Mouse (Mus musculus) urinary bladder, postnatal 10 days (tissue): ENCODE data around the gene Exoc3l2.

ENCODE experiments used
- DNase-seq: peaks from one replicate; pipeline ENCODE4 v3.0.0; 2022; ENCODE audit warnings: low spot score

Exoc3l2 gene

DNA sequence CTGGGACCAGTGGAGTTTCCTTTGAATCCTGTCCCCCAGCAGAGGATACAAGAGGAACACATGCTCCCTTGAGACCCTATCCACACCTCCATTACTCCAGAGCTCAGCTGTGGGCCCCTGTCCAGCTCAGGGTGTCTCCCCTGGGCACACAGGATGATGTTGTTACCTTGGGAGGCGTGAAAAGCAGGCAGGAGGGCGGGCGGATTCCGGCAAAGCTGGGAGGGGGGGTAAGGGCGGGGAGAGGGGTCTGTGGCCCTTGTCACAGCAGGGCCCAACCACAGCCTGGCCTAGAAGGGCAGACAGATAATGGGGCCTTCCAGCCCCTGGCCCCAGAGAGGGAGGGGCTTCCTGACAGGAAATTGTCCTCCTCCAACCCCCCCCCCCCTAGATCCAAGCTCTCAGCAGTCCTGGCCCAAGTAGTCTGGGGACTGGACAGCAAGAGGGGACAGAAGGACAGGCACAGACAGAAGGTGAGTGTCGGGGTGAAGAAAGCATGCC lies at the start of gene Exoc3l2:
Gene Exoc3l2, plus strand, starts transcription at position 448 of the 498 bp plus-strand sequence.
- DNase-seq, result no peak

DNA sequence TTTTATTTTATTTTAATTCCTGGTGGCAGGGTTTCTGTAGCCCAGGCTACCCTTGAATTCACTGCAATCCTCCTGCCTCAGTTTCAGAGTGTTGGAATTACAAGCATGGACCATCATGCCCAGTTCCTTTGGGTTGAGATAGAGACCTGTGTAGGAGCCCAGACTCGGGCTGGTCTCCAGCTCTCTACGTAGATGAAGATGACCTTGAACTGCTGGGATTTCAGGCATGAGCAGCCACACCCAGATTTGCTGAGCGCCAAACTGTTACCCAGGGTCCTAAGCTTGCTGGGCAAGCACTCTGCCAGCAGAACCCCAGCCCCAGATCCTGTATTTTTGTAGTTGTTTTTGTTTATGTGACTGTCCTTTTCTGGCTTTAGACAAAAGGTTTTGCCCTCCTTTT lies 49.6 kb upstream of the Exoc3l2 start:
- DNase-seq, result no peak

DNA sequence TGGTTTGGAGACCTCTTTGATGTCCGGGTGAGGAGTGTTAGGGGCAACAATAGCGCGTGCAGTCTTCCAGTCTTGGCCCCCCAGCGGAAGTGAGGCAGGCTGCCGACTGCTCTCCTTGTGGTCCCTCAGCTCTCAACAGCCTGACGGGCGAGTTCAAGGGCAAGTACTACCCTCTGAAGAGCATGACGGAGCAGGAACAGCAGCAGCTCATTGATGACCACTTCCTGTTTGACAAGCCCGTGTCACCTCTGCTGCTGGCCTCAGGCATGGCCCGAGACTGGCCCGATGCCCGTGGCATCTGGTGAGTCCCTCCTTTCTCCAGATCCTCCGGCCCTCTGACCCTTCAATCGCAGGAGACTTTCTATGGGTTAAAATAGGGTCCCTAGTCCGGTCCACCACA lies 46.5 kb upstream of the Exoc3l2 start:
- no peak for DNase-seq

DNA sequence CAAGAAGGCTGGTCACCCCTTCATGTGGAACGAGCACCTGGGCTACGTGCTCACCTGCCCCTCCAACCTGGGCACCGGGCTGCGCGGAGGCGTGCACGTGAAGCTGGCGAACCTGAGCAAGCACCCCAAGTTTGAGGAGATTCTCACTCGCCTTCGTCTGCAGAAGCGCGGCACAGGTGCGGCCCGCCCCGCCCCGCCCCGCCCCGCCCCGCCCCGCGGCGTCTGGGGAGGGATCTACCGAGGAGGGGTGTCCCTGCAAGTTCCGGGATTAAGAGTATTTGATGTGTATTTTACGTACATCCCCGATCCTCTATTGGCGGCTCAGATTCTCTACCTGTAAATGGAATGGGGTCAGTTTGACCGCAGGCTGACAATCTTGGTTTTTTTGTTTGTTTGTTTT lies 43.0 kb upstream of the Exoc3l2 start:
- no peak for DNase-seq

DNA sequence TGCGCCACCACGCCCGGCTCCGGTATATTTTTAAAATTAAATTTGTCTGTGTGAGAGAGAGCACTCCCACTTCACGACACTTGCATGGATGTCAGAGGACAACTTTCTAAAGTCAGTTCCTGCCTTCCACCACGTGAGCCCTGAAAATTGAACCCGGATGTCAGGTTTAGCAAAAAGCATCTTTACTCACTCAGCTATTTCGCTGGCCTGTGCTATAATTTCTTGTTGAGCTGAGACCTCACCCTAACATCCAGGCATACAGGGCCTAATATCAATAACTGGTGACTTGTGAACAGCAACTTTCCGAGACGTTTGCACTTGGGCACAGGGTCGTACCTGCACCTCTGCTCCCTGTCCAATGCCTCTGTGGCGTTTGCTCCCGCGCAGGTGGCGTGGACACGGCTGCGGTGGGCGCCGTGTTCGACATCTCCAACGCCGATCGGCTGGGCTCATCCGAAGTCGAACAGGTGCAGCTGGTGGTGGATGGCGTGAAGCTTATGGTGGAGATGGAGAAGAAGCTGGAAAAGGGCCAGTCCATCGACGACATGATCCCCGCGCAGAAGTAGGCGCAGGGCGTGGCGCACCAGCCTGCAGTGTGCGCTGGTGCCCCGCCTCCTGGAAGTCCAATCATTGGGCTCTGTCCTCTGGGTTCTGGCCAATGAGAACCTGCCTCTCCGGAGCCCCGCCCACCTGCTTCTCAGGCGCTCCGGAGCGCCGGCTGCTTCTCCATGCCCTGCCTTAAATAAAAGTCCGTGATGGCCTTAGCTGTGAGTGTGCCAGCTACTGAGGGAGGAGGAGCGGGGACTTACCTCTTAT lies 42.1 kb upstream of the Exoc3l2 start:
- peak; percentile 56 for DNase-seq

DNA sequence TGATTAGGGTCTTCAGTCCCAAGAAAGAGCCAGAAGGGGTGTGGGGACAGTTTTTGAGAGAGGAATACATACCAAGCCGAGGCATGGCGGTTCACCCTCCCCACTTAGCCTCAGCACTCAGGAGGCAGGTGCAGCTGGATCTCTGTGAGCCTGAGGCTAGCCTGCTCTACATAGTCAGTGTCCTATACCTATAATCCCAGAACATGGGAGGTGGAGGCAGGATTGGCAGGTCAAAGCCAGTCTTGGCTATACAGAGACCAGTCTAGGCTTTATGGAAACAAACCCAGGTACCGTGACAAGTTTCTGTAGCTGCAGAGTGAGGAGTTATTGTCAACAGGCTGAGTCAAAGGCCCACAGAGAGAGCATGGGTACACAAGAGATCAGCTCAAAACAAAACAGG lies 40.0 kb upstream of the Exoc3l2 start:
- DNase-seq, result no peak

DNA sequence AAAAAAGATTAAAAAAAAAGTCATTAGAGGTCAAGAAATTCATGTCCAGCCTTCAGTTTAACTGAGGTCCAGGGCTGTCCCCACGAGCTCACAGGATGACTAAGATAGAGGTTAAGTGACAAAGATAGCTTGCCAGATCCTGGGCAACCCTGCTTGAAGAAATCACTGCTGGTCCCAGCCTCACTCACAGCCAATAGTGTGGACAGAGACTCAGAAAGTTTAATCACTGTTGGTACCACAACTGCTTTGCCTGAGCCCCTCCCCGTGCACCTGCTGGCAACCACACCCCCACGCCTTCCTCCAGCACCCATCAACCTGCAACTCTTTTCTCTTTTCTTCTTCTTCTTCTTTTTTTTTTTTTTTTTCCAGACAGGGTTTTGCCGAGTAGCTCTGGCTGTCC lies 39.1 kb upstream of the Exoc3l2 start:
- DNase-seq, result no peak

DNA sequence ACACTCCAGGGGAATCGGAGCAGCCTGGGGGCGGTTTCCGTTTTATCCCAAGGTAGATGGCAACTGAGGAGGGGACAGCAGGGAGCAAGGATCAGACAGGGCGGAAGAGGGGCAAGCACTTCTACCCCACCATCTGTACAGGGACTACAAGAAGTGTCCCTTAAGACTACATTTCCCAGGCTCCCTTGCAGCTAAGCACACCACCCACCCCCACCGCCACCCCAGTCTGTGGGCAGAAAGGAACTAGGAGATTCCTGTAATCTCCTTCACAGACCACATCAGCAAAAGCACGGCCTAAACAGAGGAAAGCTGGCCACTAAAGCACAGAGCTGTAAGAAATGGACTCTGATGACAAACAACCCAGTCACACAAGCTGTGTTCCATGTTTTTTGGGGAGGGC lies 36.8 kb upstream of the Exoc3l2 start:
- no peak for DNase-seq

DNA sequence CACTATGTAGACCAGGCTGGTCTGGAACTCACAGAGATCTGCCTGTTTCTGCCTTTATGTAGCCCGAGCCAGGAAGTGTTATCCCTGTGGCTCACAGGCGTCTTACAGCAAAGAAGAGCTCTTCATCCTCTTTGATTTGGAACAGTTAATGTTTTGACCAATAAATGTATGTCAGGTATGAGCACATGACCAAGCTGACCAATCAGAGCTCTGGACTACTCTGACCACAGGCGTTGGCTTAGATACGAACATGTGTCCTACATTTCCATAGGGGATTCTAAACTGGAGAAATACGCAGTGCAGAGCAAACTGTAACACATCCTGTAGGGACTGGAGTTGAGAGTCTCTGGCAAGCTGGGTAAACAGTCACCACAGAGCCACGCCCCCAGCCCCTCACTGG lies 36.2 kb upstream of the Exoc3l2 start:
- no peak for DNase-seq

DNA sequence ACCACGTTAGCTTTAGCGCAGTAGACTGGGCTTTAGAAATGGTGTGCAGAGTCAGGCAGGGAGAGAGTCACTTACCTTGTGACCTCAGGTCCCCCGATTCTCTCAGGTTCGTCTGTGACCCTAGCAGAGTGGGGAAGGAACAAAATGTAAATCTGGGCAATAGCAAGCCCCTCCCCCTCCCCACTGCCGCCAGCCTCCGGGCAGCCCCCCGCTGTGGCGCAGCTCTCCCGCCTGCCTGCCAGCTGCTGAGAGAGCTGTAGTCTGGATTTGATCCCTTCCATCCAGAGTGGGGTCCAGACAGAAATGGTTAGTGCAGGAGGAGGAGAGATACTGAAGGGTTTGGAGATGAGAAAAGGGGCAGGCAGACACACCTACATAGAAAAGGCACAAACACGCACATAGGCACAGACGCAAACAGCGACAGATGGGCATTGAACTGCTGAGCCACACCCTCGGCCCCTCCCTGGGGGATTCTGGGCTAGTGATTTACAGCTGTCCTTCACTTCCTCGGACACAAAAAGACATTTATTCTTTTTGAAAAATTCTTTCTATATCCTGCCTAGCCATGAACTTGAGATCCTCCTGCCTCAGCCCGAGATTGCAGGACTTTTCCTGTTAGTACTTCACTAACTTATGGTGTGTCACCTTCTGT lies 35.0 kb upstream of the Exoc3l2 start:
- no peak for DNase-seq

DNA sequence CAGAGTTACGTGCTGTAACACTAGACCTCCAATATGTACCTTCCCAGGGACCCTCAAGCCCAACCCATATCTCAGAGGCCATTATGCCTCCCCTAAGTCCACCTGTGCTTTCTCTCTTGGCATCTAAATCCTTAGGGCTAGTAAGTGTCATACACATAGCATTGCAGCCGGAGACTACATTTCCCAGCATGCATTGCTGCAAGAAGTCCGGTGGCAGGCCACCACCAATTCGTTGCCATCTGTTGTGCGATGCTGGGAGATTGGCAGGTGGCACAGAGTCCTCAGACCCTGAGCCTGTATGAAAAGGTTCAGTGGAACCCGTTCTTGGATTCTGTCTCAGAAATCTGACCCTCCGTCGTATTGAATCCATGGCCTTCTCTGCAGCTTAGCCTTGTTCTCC lies 33.4 kb upstream of the Exoc3l2 start:
- DNase-seq, result no peak

DNA sequence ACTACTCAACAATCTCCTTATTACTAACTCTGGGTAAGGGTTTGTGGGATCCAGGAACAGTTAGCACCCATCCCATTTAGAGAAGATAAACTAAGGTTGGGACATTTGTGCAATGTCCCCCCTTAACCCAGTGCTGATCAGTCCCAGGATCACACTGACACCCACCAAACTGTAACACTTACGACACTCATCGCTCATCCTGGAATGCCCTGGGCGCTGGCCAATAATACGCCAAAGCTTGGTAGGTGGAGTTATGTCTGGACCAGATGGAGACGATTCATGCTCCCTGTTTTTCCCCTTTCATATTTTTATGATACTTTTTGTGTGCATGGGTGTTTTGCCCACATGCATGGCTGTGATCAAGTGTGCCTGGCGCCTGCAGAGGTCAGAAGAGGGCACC lies 32.7 kb upstream of the Exoc3l2 start:
- no peak for DNase-seq

DNA sequence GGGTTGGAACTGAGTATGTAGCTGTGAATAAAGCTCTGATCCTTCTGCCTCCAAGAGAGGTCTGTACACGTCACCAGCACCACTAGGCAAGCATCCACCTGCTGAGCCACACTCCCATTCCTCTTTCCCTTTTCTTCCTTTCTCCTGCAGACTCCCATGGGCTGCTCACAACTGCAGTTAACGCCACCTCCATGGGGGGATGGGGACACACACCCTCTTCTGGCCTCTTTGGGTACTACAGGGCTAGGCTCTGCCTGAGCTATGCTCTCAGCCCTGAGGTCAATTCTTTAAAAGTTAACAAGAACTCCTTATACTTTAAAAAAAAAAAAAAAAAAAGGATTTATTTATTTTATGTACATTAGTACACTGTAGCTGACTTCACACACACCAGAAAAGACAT lies 30.7 kb upstream of the Exoc3l2 start:
- DNase-seq, result no peak

DNA sequence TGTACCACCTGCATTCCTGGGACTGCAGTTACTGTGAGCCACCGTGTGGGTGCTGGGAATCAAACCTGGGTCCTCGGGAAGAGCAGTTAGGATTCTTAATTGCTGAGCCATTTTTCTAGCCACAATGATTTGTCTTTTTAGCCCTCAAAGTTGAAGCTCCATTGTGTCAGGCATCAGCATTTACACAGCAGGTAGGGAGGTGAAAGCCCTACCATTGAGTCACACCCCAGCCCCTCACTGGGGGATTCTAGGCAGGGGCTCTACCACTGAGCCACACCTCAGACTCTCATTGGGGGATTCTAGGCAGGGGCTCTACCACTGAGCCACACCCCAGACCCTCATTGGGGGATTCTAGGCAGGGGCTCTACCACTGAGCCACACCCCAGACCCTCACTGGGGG lies 26.9 kb upstream of the Exoc3l2 start:
- no peak for DNase-seq

DNA sequence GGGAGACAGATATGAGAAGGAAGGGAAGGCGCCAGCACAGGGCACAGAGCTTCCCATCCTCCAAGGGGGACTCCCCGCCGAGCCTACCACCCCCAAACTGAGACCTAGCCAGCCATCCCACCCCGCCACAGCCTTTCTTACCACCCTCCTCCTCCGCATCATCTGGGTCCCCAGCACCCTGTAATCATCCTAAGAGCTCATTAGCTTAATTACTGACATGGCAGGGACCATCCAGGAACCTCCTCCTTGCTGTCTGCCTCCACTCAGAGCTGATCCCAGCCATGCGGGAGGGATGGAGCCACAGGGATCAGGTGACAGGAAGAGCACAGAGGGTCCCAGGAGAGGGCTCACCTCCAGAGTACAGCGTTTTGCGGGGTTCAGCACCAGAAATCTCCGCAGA lies 26.1 kb upstream of the Exoc3l2 start:
- DNase-seq, result no peak

DNA sequence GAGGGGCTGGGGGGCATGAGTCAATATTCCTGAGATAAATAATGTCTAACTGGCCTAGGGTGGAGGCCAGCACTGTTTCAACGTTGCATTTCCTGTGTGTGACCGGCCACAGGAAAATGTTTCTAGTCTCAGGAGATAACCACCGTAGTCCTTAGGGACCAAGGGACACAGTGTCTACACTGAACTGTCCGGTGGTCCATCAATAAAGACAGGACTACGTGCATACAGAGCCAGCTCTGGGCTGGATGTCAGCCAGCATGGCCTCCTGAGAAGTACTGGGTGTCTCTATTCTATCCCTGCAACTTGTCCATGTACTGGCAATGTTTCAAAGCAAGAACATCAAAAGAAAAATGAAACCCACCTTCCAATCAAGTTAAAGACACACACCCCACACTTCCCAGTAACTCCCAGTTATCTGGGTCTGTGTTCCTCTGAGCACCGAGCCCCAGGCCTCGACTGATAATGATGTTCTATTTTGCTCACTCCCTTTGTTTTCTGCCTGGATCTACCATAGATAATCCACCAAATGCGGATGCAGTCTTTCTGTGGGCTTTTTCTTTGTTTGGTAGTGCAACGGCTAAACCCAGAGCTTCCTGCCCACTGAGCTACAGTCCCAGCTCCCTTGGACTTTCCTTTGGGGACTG lies 21.6 kb upstream of the Exoc3l2 start:
- DNase-seq, result no peak

DNA sequence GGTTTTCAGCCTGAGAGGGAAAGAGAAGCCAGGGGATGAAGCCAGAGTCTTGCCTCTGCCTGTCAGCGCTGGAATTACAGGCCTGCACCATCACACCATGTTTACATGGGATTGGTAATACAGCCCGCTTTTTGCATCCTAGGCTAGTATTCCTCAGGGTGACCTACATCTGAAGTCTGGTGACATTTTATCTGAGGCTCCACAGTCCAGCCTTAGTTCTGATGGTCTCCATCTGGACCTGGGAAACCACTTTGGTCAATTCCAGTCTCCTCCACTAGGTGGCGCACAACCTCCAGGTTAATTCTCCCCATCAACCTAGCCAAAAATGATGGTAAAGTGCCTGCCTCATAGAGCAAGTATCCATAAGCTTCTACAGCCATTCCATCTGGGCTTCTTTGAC lies 19.8 kb upstream of the Exoc3l2 start:
- DNase-seq, result peak; percentile 74

DNA sequence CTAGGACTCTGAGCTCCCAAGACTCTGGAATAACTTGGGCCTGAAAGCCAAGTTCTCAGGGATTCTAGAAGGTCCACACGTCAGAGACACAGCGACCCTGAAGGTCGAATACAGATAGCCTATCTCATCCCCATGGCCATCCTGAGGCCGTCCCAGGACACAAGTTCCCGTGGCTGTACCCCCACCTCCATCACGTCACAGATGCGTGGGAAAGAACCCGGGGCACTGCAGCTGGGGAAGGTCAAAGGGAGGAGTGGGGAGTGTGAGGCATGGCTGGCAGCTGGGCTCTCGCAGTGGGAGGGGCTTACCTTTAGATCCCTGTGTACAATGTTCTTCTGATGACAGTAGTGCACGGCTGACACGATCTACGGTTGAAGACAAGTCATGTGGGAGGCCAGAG lies 18.3 kb upstream of the Exoc3l2 start:
- no peak for DNase-seq

DNA sequence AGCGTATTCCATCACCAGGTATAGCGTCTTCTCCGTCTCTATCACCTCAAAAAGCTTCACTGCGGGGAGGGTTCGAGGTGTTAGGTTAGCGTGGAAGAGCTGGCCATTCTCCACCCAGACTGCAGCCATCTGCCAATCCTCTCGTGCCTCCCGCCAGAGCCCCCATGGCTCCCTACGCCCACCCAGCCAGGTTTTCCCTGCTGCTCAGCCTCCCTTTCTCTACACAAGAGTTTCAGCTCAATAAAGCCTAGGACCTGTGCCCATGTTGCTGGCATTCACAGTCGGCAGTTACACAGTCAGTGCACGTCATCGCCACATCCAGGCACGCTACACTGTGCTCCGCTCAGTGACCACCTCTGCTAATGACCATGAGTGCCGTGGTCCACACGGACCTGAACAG lies 15.4 kb upstream of the Exoc3l2 start:
- no peak for DNase-seq

DNA sequence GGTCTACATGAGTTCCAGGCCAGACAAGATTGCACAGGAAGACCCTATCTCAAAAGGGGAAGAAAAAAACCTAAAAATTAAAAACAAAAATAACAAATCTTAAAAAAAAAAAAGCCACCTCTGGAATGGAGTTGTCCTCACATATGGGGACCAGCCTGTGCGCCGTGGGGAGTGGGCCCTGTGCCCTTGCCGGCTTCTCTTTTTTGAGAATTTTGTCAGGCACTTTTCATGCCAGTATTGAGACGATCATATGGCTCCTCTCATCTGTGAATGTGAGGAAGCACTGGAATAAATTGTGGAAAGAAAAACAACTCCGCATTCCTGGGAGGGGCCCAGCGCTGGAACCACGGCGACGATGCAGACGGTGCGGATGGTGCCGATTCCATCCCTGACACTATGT lies 14.0 kb upstream of the Exoc3l2 start:
- DNase-seq, result no peak

DNA sequence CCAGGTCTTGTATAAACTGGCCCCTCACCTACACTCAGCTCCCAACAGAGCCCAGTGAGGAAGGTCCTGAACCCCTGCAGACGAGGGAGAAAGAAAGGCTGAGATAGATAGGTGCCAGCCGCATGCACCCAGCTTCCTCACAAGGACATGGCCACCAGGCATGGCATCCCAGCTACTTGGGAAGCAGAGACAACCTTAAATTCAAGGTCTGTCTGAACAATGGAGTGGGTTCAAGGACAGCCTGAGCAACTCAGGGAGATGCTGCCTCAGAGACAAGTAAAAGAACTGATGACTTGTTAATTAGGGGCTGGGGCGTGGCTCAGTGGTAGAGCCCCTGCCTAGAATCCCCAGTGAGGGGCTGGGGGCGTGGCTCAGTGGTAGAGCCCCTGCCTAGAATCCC lies 7.9 kb upstream of the Exoc3l2 start:
- DNase-seq, result no peak

DNA sequence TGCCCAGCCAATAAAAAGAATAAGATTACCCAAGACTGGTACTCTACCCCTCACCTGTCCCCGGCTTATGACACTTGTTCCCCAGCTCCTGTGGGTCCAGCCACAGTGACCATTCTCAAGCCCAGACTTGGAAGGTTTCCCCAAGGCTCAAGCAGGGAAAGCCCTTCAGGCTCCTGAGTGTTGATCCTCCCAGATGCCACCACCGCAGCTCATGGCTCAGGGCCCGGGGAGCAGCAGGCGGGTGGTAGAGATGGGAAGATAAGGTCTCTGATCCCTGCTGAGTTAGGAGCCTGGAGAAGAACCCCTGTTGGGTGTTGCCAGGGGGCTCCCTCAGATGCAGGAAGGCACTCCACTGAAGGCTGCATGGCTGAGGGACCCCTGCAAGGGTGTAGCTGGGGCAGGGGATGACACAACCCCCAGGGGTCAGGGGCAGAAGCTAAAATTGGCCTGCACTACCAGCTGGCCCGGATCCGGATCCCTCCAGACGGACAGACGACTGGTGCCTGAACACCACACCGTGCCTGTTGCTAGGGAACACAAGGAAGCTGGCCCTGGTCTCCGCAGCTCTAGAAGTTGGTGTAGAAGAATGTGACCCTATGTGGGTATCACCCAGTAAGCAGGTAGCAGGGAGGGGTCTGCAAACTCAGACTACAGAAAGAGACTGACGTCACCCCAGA lies 7.2 kb upstream of the Exoc3l2 start:
- DNase-seq, result no peak

DNA sequence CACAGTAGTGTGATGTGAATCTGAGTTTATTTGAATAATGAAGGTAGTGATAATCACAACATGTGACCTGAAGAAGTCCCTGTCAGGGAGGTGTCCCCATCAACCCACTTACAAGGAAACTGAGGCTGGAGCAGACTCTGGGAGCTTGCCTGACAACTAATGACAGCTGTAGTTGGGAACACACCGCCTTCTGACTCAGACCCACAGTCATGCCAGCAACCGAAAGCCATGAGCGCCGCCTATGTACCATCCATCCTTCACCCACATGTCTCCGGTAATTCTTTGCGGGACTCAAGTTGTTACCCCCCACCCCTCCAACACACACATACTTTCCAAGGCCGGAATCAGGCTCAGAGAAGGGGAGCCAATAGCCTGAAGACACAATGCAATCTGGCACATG lies 6.5 kb upstream of the Exoc3l2 start:
- no peak for DNase-seq
